Mouse (Mus musculus) mesoderm, embryonic 11.5 days (tissue): ENCODE data around the gene Cgnl1.
A peak's percentile ranks its signal among the peaks of the same experiment; 100 is the strongest.
"Not testable (repeated sequence)": the region's sequence is repeated elsewhere in the genome, so short reads cannot be mapped to it uniquely, and the experiment has no call there.

Experiments used
- DNase-seq: peaks from one replicate; pipeline ENCODE4 v3.0.0-alpha.2; 2012; ENCODE audit warnings: low read depth, low spot score

The Cgnl1 gene

GRCm38 (mm10) chr9:71623871-71624569 is 147.4 kb downstream of the Cgnl1 start:
- peak; percentile 69 for DNase-seq

- DNase-seq: no peak
Measured at GRCm38 (mm10) chr9:71622593-71622992, 148.8 kb downstream of the Cgnl1 start.

GRCm38 (mm10) chr9:71621968-71622367 is 149.4 kb downstream of the Cgnl1 start:
- DNase-seq: no peak

- DNase-seq: not testable (repeated sequence)
Measured at GRCm38 (mm10) chr9:71620116-71620515, 151.3 kb downstream of the Cgnl1 start.

- peak; percentile 47 for DNase-seq
Measured at GRCm38 (mm10) chr9:71617363-71617762, 154.0 kb downstream of the Cgnl1 start.

- DNase-seq: peak; percentile 90
Measured at GRCm38 (mm10) chr9:71616185-71616584, 155.2 kb downstream of the Cgnl1 start.

- DNase-seq: peak; percentile 55
Measured at GRCm38 (mm10) chr9:71614643-71615042, 156.8 kb downstream of the Cgnl1 start.

- DNase-seq: no peak
Measured at GRCm38 (mm10) chr9:71612981-71613380, 158.4 kb downstream of the Cgnl1 start.

GRCm38 (mm10) chr9:71611876-71612275 is 159.5 kb downstream of the Cgnl1 start:
- DNase-seq: no peak

- no peak for DNase-seq
Measured at GRCm38 (mm10) chr9:71609010-71609409, 162.4 kb downstream of the Cgnl1 start.

GRCm38 (mm10) chr9:71606296-71607057 is 164.9 kb downstream of the Cgnl1 start:
- DNase-seq: no peak

- no peak for DNase-seq
Measured at GRCm38 (mm10) chr9:71604914-71605635, 166.3 kb downstream of the Cgnl1 start.

- DNase-seq: no peak
Measured at GRCm38 (mm10) chr9:71599861-71600260, 171.5 kb downstream of the Cgnl1 start.

GRCm38 (mm10) chr9:71596888-71597287 is 174.5 kb downstream of the Cgnl1 start:
- DNase-seq: no peak

- no peak for DNase-seq
Measured at GRCm38 (mm10) chr9:71592577-71593285, 178.7 kb downstream of the Cgnl1 start.

GRCm38 (mm10) chr9:71591938-71592548 is 179.4 kb downstream of the Cgnl1 start, which contains the start of gene Myzap:
TSS of gene Myzap (minus strand) at chr9:71592360.
- DNase-seq: peak; percentile 73

- DNase-seq: no peak
Measured at GRCm38 (mm10) chr9:71591106-71591505, 180.3 kb downstream of the Cgnl1 start.

- DNase-seq: no peak
Measured at GRCm38 (mm10) chr9:71589771-71590170, 181.6 kb downstream of the Cgnl1 start.

GRCm38 (mm10) chr9:71588930-71589592 is 182.3 kb downstream of the Cgnl1 start:
- no peak for DNase-seq

- DNase-seq: no peak
Measured at GRCm38 (mm10) chr9:71586408-71586807, 185.0 kb downstream of the Cgnl1 start.

- no peak for DNase-seq
Measured at GRCm38 (mm10) chr9:71582771-71583170, 188.6 kb downstream of the Cgnl1 start.
